Mouse (Mus musculus) olfactory bulb, adult 2 months (tissue): ENCODE measurements at regions not wholly inside any gene's neighbourhood (a gene's known extent, or its start where the extent isn't known, plus 50 kb on each side); places are given as distances from the start of the nearest gene placed in this dataset.

ENCODE experiments used
- CTCF ChIP-seq: fragments of 200-500 bp; IDR thresholded peaks from 2 replicates; pipeline ENCODE4 v1.5.1; 2012; ENCODE audit warnings: low read depth, mild to moderate bottlenecking, low read length, moderate library complexity; ENCODE audit not compliant: insufficient read depth
- POLR2A ChIP-seq: fragments of 200-500 bp; IDR thresholded peaks from 2 replicates; pipeline ENCODE4 v1.6.1; 2012; ENCODE audit warnings: mild to moderate bottlenecking, low read depth, low read length, moderate library complexity; ENCODE audit not compliant: insufficient read depth

DNA sequence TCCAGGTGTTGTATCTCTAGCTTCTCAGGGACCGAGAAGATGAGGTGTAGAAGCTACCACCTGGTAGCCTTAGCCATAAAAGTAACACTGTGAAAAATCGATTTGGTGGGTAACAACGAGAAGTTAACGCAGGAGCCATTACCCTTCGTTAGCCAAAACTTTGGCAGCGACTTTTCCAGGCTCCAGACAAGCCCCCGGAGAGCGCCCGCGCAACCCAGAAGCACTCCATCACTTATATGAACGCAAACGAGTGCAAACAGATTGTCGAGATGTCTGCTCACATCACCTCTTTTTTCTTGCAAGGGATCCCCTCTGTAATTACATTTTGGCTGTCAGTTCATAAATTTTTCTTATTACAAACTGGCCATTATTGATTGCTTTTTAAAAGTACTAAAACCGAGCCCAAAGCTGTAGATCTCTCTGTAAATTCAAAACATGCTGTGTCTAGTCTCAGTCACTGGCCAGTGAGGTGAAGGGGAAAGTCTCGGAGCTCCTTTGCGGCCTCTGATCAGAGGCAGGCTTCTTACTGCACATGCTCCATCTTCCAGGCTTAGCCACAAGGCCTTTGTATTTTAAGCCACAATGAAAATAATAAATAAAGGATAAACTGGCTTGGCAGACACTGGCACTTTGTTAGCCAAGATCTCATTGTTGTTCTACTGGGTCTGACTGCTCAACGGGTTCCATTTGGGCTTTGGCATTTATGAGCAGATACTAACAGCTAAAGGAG is 627.9 kb downstream of the Sox6 start:
- no peak for TF ChIP-seq CTCF
- TF ChIP-seq POLR2A: no peak
